13 mouse cellular contexts compared by ENCODE assay signal in genomic region chr8:105339886-105340635, GRCm38 (mm10). TPM values are rescaled to one million over a fixed set of nuclear protein-coding genes. Genes with fewer than 3 reads are reported as not detected.
A peak's percentile ranks its signal among the peaks of the same experiment; 100 is the strongest.
DNase-seq lines count a peak whose midpoint lies in the region; ATAC-seq and TF ChIP-seq lines count a peak whose summit lies in the region.
"Had no signal": no experiment of that assay in that cellular context is flagged by ENCODE, and none has a peak within 500 bp of the region (broad histone marks: within the 10 kb centered on the region; RNA-seq: fewer than 3 reads in every experiment).

No protein-coding gene starts in this region.

- no peak overlapping the region for H3K4me3 ChIP-seq in kidney, embryonic 14.5 days (ENCODE audit: low read length)
- no peak overlapping the region for H3K4me3 ChIP-seq in heart, embryonic 10.5 days
- H3K4me3 ChIP-seq in liver, embryonic 15.5 days (replicated peaks): no peak overlapping the region
- no peak overlapping the region for H3K4me3 ChIP-seq in small intestine, adult 2 months (ENCODE audit: low read depth, low read length)
- H3K4me3 ChIP-seq in midbrain, embryonic 11.5 days (ENCODE audit: low read depth, low read length): no peak overlapping the region
- H3K4me3 ChIP-seq: embryonic facial prominence, embryonic 12.5 days; myocyte had no signal

- H3K36me3 ChIP-seq in kidney, embryonic 14.5 days (ENCODE audit: control insufficient read depth, insufficient read depth, low read length): peaks cover 35% of the 10 kb centered on the region
- peaks cover 36% of the 10 kb centered on the region for H3K36me3 ChIP-seq in heart, embryonic 10.5 days
- peaks cover 13% of the 10 kb centered on the region for H3K36me3 ChIP-seq in liver, embryonic 15.5 days (replicated peaks)
- peaks cover 35% of the 10 kb centered on the region for H3K36me3 ChIP-seq in small intestine, adult 2 months (ENCODE audit: control insufficient read depth, insufficient read depth, low read length)
- no peaks in the 10 kb centered on the region for H3K36me3 ChIP-seq in midbrain, embryonic 11.5 days (ENCODE audit: control insufficient read depth, insufficient read depth, low read length)

- 76% methylated on average over 6 of the region's 6 CpGs for WGBS in kidney, embryonic 14.5 days
- 56% methylated on average over 6 of the region's 6 CpGs for WGBS in heart, embryonic 10.5 days
- 36% methylated on average over 6 of the region's 6 CpGs for WGBS in liver, embryonic 15.5 days (ENCODE audit: insufficient replicate concordance)
- WGBS in small intestine, adult 2 months: 22% methylated on average over 6 of the region's 6 CpGs
- 83% methylated on average over 6 of the region's 6 CpGs for WGBS in midbrain, embryonic 11.5 days

- H3K27me3 ChIP-seq in kidney, embryonic 14.5 days (ENCODE audit: control insufficient read depth, insufficient read depth, low read length): no peaks in the 10 kb centered on the region
- H3K27me3 ChIP-seq in heart, embryonic 10.5 days (ENCODE audit: insufficient read depth, poor library complexity, severe bottlenecking): 0 out of 2 replicates have a peak, but pooled peaks cover 3% of the 10 kb centered on the region
- H3K27me3 ChIP-seq in liver, embryonic 15.5 days: peaks cover 5% of the 10 kb centered on the region; the same call in 1 of the 2 replicates
- H3K27me3 ChIP-seq in small intestine, adult 2 months (ENCODE audit: control insufficient read depth, insufficient read depth, low read length): no peaks in the 10 kb centered on the region
- no peaks in the 10 kb centered on the region for H3K27me3 ChIP-seq in midbrain, embryonic 11.5 days (ENCODE audit: control insufficient read depth, insufficient read depth, low read length)
- H3K27me3 ChIP-seq: embryonic facial prominence, embryonic 12.5 days had no signal

- H3K4me1 ChIP-seq in kidney, embryonic 14.5 days (ENCODE audit: control insufficient read depth, insufficient read depth, low read length): peaks cover 15% of the 10 kb centered on the region; the same call in 1 of the 2 replicates
- peaks cover 53% of the 10 kb centered on the region for H3K4me1 ChIP-seq in heart, embryonic 10.5 days
- peaks cover 48% of the 10 kb centered on the region for H3K4me1 ChIP-seq in liver, embryonic 15.5 days (replicated peaks)
- peaks cover 17% of the 10 kb centered on the region; the same call in 1 of the 2 replicates for H3K4me1 ChIP-seq in small intestine, adult 2 months (ENCODE audit: control insufficient read depth, insufficient read depth, insufficient read length, low read length)
- no peaks in the 10 kb centered on the region for H3K4me1 ChIP-seq in midbrain, embryonic 11.5 days (ENCODE audit: control insufficient read depth, insufficient read depth, low read length)

- no peak for TF ChIP-seq POLR2A in small intestine, adult 2 months (IDR thresholded peaks at IDR 0.05; ENCODE audit: low read depth, low read length)

- H3K9ac ChIP-seq in kidney, embryonic 14.5 days (ENCODE audit: low read depth, low read length): no peak overlapping the region
- H3K9ac ChIP-seq in liver, embryonic 15.5 days: no peak overlapping the region
- H3K9ac ChIP-seq in midbrain, embryonic 11.5 days (ENCODE audit: low read length): no peak overlapping the region
- H3K9ac ChIP-seq: embryonic facial prominence, embryonic 12.5 days had no signal

- TF ChIP-seq CTCF in small intestine, adult 2 months (IDR thresholded peaks at IDR 0.05; ENCODE audit: extremely low read depth, insufficient read length, insufficient replicate concordance, low read depth, low read length): no peak

- peak; percentile 56 to 75 for DNase-seq in kidney, postnatal 25 days
- no peak for DNase-seq in heart, embryonic 10.5 days (ENCODE audit: low spot score)
- DNase-seq in midbrain, embryonic 11.5 days (ENCODE audit: low spot score, missing footprints): no peak
- DNase-seq in cerebellum, adult 18-20 months: no peak
- no peak for DNase-seq in urinary bladder, postnatal 36 days (ENCODE audit: low spot score in 2 of 2)
- DNase-seq: right cerebral cortex, adult 18-20 months; thymus, postnatal 4 days had no signal

- H3K9me3 ChIP-seq in kidney, embryonic 14.5 days (ENCODE audit: control insufficient read depth, low read length): no peaks in the 10 kb centered on the region
- H3K9me3 ChIP-seq in heart, embryonic 10.5 days: no peaks in the 10 kb centered on the region
- H3K9me3 ChIP-seq in liver, embryonic 15.5 days (replicated peaks): no peaks in the 10 kb centered on the region
- no peaks in the 10 kb centered on the region for H3K9me3 ChIP-seq in midbrain, embryonic 11.5 days (ENCODE audit: control insufficient read depth, low read length)
- H3K9me3 ChIP-seq: embryonic facial prominence, embryonic 12.5 days had no signal

- no peak overlapping the region for H3K27ac ChIP-seq in kidney, embryonic 14.5 days (ENCODE audit: low read depth, low read length)
- H3K27ac ChIP-seq in heart, embryonic 10.5 days: peak overlapping the region; percentile 69
- H3K27ac ChIP-seq in liver, embryonic 15.5 days (replicated peaks): no peak overlapping the region
- H3K27ac ChIP-seq in small intestine, adult 2 months (ENCODE audit: insufficient read depth, low read depth, low read length): peak overlapping the region; percentile 92
- H3K27ac ChIP-seq in midbrain, embryonic 11.5 days (ENCODE audit: low read depth, low read length): no peak overlapping the region
- H3K27ac ChIP-seq: hindbrain, postnatal 0 days had no signal

- no peak; the same call in 1 of the 2 replicates for ATAC-seq in kidney, embryonic 14.5 days (ENCODE audit: low FRiP score, low TSS enrichment)
- peak; percentile 46; the same call in 1 of the 2 replicates for ATAC-seq in liver, embryonic 15.5 days (ENCODE audit: insufficient read depth)
- no peak for ATAC-seq in midbrain, embryonic 11.5 days (ENCODE audit: low FRiP score)
- ATAC-seq: hindbrain, postnatal 0 days had no signal

- H3K4me2 ChIP-seq in kidney, embryonic 14.5 days (replicated peaks; ENCODE audit: low read depth, low read length): no peak overlapping the region
- no peak overlapping the region for H3K4me2 ChIP-seq in liver, embryonic 15.5 days
- H3K4me2 ChIP-seq in midbrain, embryonic 11.5 days: no peak overlapping the region
- H3K4me2 ChIP-seq: embryonic facial prominence, embryonic 12.5 days had no signal

RNA-seq across cellular contexts. Expression of gene Fhod1, which starts 7.7 kb away (rescaled TPM):
- 5.1 and 6.0 TPM in 2 replicates for polyA plus RNA-seq in kidney, embryonic 14.5 days (2014; fragmentation: Nextera tagmentation; extraction: Ambion mirVana)
- polyA plus RNA-seq in heart, embryonic 10.5 days (2016; fragmentation: Nextera tagmentation; extraction: Ambion mirVana): 2.1 and 3.0 TPM in 2 replicates
- polyA plus RNA-seq in liver, embryonic 15.5 days (2015; fragmentation: Nextera tagmentation; extraction: Ambion mirVana): 0.53 and 0.70 TPM in 2 replicates
- 15.4 and 19.6 TPM in 2 replicates for polyA plus RNA-seq in small intestine, adult 2 months (2012; rRNA removed)
- polyA plus RNA-seq in midbrain, embryonic 11.5 days (2014; fragmentation: Nextera tagmentation; extraction: Ambion mirVana): 1.6 and 2.0 TPM in 2 replicates

RNA-seq across cellular contexts. Expression of gene Slc9a5, which starts 8.6 kb away (rescaled TPM):
- polyA plus RNA-seq in kidney, embryonic 14.5 days (2014; fragmentation: Nextera tagmentation; extraction: Ambion mirVana): 2.6 and 4.0 TPM in 2 replicates
- polyA plus RNA-seq in heart, embryonic 10.5 days (2016; fragmentation: Nextera tagmentation; extraction: Ambion mirVana): 1.8 and 2.4 TPM in 2 replicates
- 0.13 TPM in 2 replicates for polyA plus RNA-seq in liver, embryonic 15.5 days (2015; fragmentation: Nextera tagmentation; extraction: Ambion mirVana)
- polyA plus RNA-seq in small intestine, adult 2 months (2012; rRNA removed): 1.4 and 3.1 TPM in 2 replicates
- polyA plus RNA-seq in midbrain, embryonic 11.5 days (2014; fragmentation: Nextera tagmentation; extraction: Ambion mirVana): 2.9 and 3.2 TPM in 2 replicates

RNA-seq across cellular contexts. Expression of gene Tmem208, which starts 13.9 kb away (rescaled TPM):
- 120 and 142 TPM in 2 replicates for polyA plus RNA-seq in kidney, embryonic 14.5 days (2014; fragmentation: Nextera tagmentation; extraction: Ambion mirVana)
- polyA plus RNA-seq in heart, embryonic 10.5 days (2016; fragmentation: Nextera tagmentation; extraction: Ambion mirVana): 99.6 and 101 TPM in 2 replicates
- 91.2 and 91.8 TPM in 2 replicates for polyA plus RNA-seq in liver, embryonic 15.5 days (2015; fragmentation: Nextera tagmentation; extraction: Ambion mirVana)
- 77.5 and 105 TPM in 2 replicates for polyA plus RNA-seq in small intestine, adult 2 months (2012; rRNA removed)
- polyA plus RNA-seq in midbrain, embryonic 11.5 days (2014; fragmentation: Nextera tagmentation; extraction: Ambion mirVana): 87.6 and 91.4 TPM in 2 replicates

RNA-seq across cellular contexts. Expression of gene Lrrc29, which starts 14.0 kb away (rescaled TPM):
- polyA plus RNA-seq in kidney, embryonic 14.5 days (2014; fragmentation: Nextera tagmentation; extraction: Ambion mirVana): 1.6 and 2.1 TPM in 2 replicates
- 1.5 and 1.9 TPM in 2 replicates for polyA plus RNA-seq in heart, embryonic 10.5 days (2016; fragmentation: Nextera tagmentation; extraction: Ambion mirVana)
- 10.4 and 11.8 TPM in 2 replicates for polyA plus RNA-seq in liver, embryonic 15.5 days (2015; fragmentation: Nextera tagmentation; extraction: Ambion mirVana)
- polyA plus RNA-seq in small intestine, adult 2 months (2012; rRNA removed): 2.7 and 6.9 TPM in 2 replicates
- polyA plus RNA-seq in midbrain, embryonic 11.5 days (2014; fragmentation: Nextera tagmentation; extraction: Ambion mirVana): 0.91 and 1.1 TPM in 2 replicates

RNA-seq across cellular contexts. Expression of gene Plekhg4, which starts 33.0 kb away (rescaled TPM):
- 0.43 and 1.2 TPM in 2 replicates for polyA plus RNA-seq in kidney, embryonic 14.5 days (2014; fragmentation: Nextera tagmentation; extraction: Ambion mirVana)
- 0.12 and 0.44 TPM in 2 replicates for polyA plus RNA-seq in heart, embryonic 10.5 days (2016; fragmentation: Nextera tagmentation; extraction: Ambion mirVana)
- not detected in 2 replicates for polyA plus RNA-seq in liver, embryonic 15.5 days (2015; fragmentation: Nextera tagmentation; extraction: Ambion mirVana)
- polyA plus RNA-seq in small intestine, adult 2 months (2012; rRNA removed): 0.14 and 0.41 TPM in 2 replicates
- polyA plus RNA-seq in midbrain, embryonic 11.5 days (2014; fragmentation: Nextera tagmentation; extraction: Ambion mirVana): 0.55 and 0.61 TPM in 2 replicates

Comparison
In these comparisons a context has a peak if more than half of its experiments do, and no peak if none do; other contexts are left out.
1. DNase-seq: peak in kidney, postnatal 25 days (2 of 2); none in heart, embryonic 10.5 days (single experiment), midbrain, embryonic 11.5 days (single experiment), cerebellum, adult 18-20 months (0 of 2) and urinary bladder, postnatal 36 days (0 of 2).
2. H3K27ac ChIP-seq: peak in heart, embryonic 10.5 days (single experiment) and small intestine, adult 2 months (single experiment); none in kidney, embryonic 14.5 days (single experiment), liver, embryonic 15.5 days (single experiment) and midbrain, embryonic 11.5 days (single experiment).